Mouse (Mus musculus): ENCODE measurements at regions not wholly inside any gene's neighbourhood (a gene's known extent, or its start where the extent isn't known, plus 50 kb on each side); places are given as distances from the start of the nearest gene placed in this dataset.
"Not testable (repeated sequence)": the region's sequence is repeated elsewhere in the genome, so short reads cannot be mapped to it uniquely, and the experiment has no call there.

- no peak for DNase-seq
Observed at GRCm38 (mm10) chr4:89621260-89621659, 58.0 kb upstream of the Dmrta1 start.

- DNase-seq = no peak
Observed at GRCm38 (mm10) chr4:89604721-89605120, 74.5 kb upstream of the Dmrta1 start.

- DNase-seq = peak; percentile 79
Observed at GRCm38 (mm10) chr4:89575529-89575928, 103.7 kb upstream of the Dmrta1 start.

- DNase-seq = no peak
Observed at GRCm38 (mm10) chr4:89554711-89555466, 124.3 kb upstream of the Dmrta1 start.

GRCm38 (mm10) chr4:89552556-89552955 is 126.7 kb upstream of the Dmrta1 start:
- DNase-seq = no peak

GRCm38 (mm10) chr4:89550515-89550914 is 128.7 kb upstream of the Dmrta1 start:
- DNase-seq = no peak

- peak; percentile 62 for DNase-seq
Observed at GRCm38 (mm10) chr4:89532462-89532861, 146.8 kb upstream of the Dmrta1 start.

- DNase-seq = no peak
Observed at GRCm38 (mm10) chr4:89530050-89530911, 149.0 kb upstream of the Dmrta1 start.

- no peak for DNase-seq
Observed at GRCm38 (mm10) chr4:89527966-89528365, 151.3 kb upstream of the Dmrta1 start.

- no peak for DNase-seq
Observed at GRCm38 (mm10) chr4:89527326-89527725, 151.9 kb upstream of the Dmrta1 start.

- not testable (repeated sequence) for DNase-seq
Observed at GRCm38 (mm10) chr4:89525525-89525924, 153.7 kb upstream of the Dmrta1 start.

- DNase-seq = peak; percentile 92
Observed at GRCm38 (mm10) chr4:89524260-89525200, 154.7 kb upstream of the Dmrta1 start.

GRCm38 (mm10) chr4:89523423-89524259 is 155.6 kb upstream of the Dmrta1 start:
- DNase-seq = no peak

GRCm38 (mm10) chr4:89518027-89518426 is 161.2 kb upstream of the Dmrta1 start:
- DNase-seq = no peak

GRCm38 (mm10) chr4:89515823-89516411 is 163.3 kb upstream of the Dmrta1 start:
- no peak for DNase-seq

GRCm38 (mm10) chr4:89514981-89515380 is 164.3 kb upstream of the Dmrta1 start:
- DNase-seq = no peak

- no peak for DNase-seq
Observed at GRCm38 (mm10) chr4:89510593-89510992, 168.6 kb upstream of the Dmrta1 start.

GRCm38 (mm10) chr4:89509655-89510391 is 169.4 kb upstream of the Dmrta1 start:
- DNase-seq = no peak

GRCm38 (mm10) chr4:89508103-89508763 is 171.0 kb upstream of the Dmrta1 start:
- peak; percentile 22 for DNase-seq

- no peak for DNase-seq
Observed at GRCm38 (mm10) chr4:89505368-89505819, 173.8 kb upstream of the Dmrta1 start.

Data from embryo, embryonic 11 days (tissue).